Mouse (Mus musculus) spleen, adult 2 months (tissue): ENCODE data around the gene Cpsf4.

Experiments
- CTCF ChIP-seq: fragments of 200-500 bp; IDR thresholded peaks from 2 replicates; pipeline ENCODE4 v1.5.1; 2011; ENCODE audit warnings: mild to moderate bottlenecking, inconsistent platforms; ENCODE audit not compliant: insufficient read depth, insufficient read length, insufficient replicate concordance; ENCODE audit errors: extremely low read depth
- POLR2A ChIP-seq: fragments of 200-500 bp; IDR thresholded peaks from 2 replicates; pipeline ENCODE4 v1.6.1; 2011; ENCODE audit warnings: low read depth, low read length, inconsistent platforms

- TF ChIP-seq CTCF (no peak), POLR2A (no peak)
Observed at GRCm38 (mm10) chr5:145226453-145226852, 59.4 kb downstream of the Cpsf4 start.
